Mouse (Mus musculus) gastrocnemius, postnatal 36 days (tissue): ENCODE measurements around the gene Ezr. TPM values are rescaled to one million over a fixed set of nuclear protein-coding genes. Genes with fewer than 3 reads are reported as not detected.

Experiments used
- DNase-seq, 2 experiments: peaks; one replicate each; pipeline ENCODE4 v3.0.0; 2022
- intact Hi-C: fragments of 180-260 bp; cut with DNase I; formaldehyde crosslinking; loops from one replicate; pipeline ENCODE4 v1.15.1; 2025
- total RNA-seq, 2 experiments: library from RNA; stranded (reverse); gene quantifications; 2 replicates each; pipeline ENCODE4 v1.2.3; 2021

The Ezr gene
- total RNA-seq, 2 experiments from 2014 or later = 2.1 to 2.5 TPM

GRCm38 (mm10) chr17:6746452-6747231 lies 35.9 kb downstream of the Ezr start:
- no peak for DNase-seq
- intact Hi-C loops = no loop called here

GRCm38 (mm10) chr17:6745975-6746374 lies 36.6 kb downstream of the Ezr start:
- no peak for DNase-seq
- intact Hi-C loops = no loop called here

- DNase-seq = no peak
- intact Hi-C loops = no loop called here
Measured at GRCm38 (mm10) chr17:6745503-6745902, 37.1 kb downstream of the Ezr start.

- no peak for DNase-seq
- intact Hi-C loops = no loop called here
Measured at GRCm38 (mm10) chr17:6744871-6745270, 37.7 kb downstream of the Ezr start.

GRCm38 (mm10) chr17:6744366-6744765 lies 38.2 kb downstream of the Ezr start:
- DNase-seq = no peak
- intact Hi-C loops = no loop called here

GRCm38 (mm10) chr17:6743787-6744239 lies 38.8 kb downstream of the Ezr start:
- no peak for DNase-seq

GRCm38 (mm10) chr17:6743039-6743575 lies 39.5 kb downstream of the Ezr start:
- no peak for DNase-seq
- intact Hi-C loops = no loop called here

More at GRCm38 (mm10) chr17:6743787-6744239, 38.8 kb downstream of the Ezr start:
- intact Hi-C loops = no loop called here

GRCm38 (mm10) chr17:6742083-6743038 lies 40.2 kb downstream of the Ezr start:
- peak; percentile 29 to 50 for DNase-seq
- intact Hi-C loops = no loop called here

GRCm38 (mm10) chr17:6741271-6741670 lies 41.3 kb downstream of the Ezr start:
- intact Hi-C loops = no loop called here
- DNase-seq = no peak

GRCm38 (mm10) chr17:6740331-6741170 lies 42.0 kb downstream of the Ezr start:
- DNase-seq = no peak
- intact Hi-C loops = no loop called here

- intact Hi-C loops = loop anchor here (1.0 kb wide), 1 partner anchor 25 kb away; no protein-coding TSS in a partner anchor
- no peak for DNase-seq
Measured at GRCm38 (mm10) chr17:6739756-6740155, 42.8 kb downstream of the Ezr start.

- intact Hi-C loops = loop anchor here (1.0 kb wide), 1 partner anchor 25 kb away; no protein-coding TSS in a partner anchor
- no peak for DNase-seq
Measured at GRCm38 (mm10) chr17:6739266-6739665, 43.3 kb downstream of the Ezr start.

- no peak for DNase-seq
- intact Hi-C loops = loop anchor here (1.0 kb wide), 1 partner anchor 25 kb away; no protein-coding TSS in a partner anchor
Measured at GRCm38 (mm10) chr17:6738836-6739235, 43.7 kb downstream of the Ezr start.

- no peak for DNase-seq
- intact Hi-C loops = no loop called here
Measured at GRCm38 (mm10) chr17:6737273-6737997, 45.1 kb downstream of the Ezr start.

GRCm38 (mm10) chr17:6736306-6737272 lies 46.0 kb downstream of the Ezr start:
- intact Hi-C loops = no loop called here
- no peak for DNase-seq

GRCm38 (mm10) chr17:6734746-6735441 lies 47.7 kb downstream of the Ezr start:
- no peak for DNase-seq
- intact Hi-C loops = no loop called here

- intact Hi-C loops = no loop called here
- DNase-seq = no peak
Measured at GRCm38 (mm10) chr17:6733322-6733875, 49.2 kb downstream of the Ezr start.
